Mouse (Mus musculus) megakaryocyte, adult 5-6 weeks (primary cell): ENCODE data around the gene Carnmt1. TPM values are rescaled to one million over a fixed set of nuclear protein-coding genes. Genes with fewer than 3 reads are reported as not detected.

Experiments
- ATAC-seq: 2 replicates; pipeline ENCODE4 v1.8.0; 2016; ENCODE audit warnings: mild to moderate bottlenecking, inconsistent platforms; ENCODE audit not compliant: poor library complexity, severe bottlenecking
- total RNA-seq, 2 experiments: library from RNA; stranded (forward) in 1 of 2; stranded (reverse) in 1 of 2; fragments of 153-499, 151-499 nt in 1 of 2; fragments of 221-1000, 200-1000 nt in 1 of 2; gene quantifications; 2 replicates each; pipeline versions ENCODE4 v1.2.3 to v1.2.4; 2015 to 2017

The Carnmt1 gene
- total RNA-seq, 2 experiments from 2014 or later = 11.6 to 18.3 TPM

DNA sequence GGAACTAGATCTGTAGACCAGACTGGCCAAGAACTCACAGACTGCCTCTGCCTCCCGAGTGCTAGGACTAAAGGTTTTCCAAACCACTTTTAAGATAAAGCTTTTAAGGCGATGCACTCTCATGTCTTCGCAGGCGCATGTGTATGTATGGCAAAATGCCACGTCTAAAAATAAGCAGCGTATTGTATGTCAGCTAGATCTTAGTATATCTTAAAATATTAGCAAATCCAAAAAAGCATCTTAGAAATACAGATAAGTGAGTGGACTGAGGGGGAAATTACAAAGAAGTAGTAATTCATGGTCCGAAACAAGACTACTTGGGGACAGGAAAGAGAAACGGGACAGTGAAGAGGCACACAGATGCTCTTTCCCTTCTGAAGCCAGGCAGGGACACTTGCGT lies 41.0 kb downstream of the Carnmt1 start:
- ATAC-seq = no peak

DNA sequence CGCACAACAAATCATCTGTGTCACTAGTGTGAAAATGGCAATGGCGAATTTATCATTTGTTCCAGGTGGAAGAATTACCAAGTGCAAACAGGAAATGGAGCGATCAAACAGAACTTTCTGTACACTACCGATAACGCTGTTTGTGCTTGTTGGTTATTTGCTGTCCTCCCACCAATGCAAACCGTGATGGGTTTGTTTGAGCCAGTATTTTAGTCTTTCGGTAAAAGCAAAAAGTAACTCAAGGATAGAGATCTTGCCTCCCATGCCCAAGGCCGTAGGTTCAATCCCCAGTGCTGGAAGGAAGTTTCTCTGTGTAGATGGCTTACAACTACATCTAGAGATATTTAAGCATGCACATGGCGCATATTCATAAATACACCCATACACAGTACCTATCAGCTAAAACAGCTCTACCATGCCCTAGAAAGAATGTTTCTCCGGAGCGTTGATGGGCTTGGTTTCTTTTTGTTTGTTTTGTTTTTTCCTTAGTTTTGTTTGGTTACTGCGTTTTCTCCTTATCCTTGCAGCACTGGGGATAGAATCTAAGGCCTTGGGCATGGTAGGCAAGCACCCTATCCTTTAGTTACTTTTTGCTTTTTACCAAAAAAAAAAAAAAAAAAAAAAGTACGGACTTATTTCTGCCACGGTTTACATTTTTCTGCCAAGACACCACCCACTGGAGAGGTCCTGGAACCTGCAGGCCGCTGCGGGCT lies 41.7 kb downstream of the Carnmt1 start:
- ATAC-seq = no peak

DNA sequence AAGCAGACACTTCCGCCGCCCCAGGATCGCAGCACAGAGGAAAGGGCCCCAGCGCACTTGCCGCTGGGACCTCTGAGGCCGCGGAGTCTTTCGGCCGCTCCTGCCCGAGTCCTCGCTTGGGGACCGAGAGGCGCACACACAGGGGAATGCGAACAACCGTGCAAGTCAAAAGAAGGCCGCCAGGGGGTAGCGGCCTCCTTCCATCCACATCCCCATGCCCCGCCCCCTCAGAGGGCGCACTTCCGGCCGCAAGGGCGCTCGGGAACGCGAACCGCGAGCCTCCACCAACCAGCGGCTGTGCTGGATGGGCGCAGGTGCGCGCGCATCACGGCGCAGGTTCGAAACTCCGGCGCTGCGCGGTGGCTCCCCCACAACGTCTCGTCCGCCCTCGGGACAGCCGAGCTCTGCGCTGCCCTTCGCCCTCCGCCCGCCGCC lies 42.3 kb downstream of the Carnmt1 start, which contains the start of gene D030056L22Rik:
D030056L22Rik (plus strand) TSS at position 328 of the 435 bp plus-strand sequence.
- ATAC-seq = peak; percentile 97

DNA sequence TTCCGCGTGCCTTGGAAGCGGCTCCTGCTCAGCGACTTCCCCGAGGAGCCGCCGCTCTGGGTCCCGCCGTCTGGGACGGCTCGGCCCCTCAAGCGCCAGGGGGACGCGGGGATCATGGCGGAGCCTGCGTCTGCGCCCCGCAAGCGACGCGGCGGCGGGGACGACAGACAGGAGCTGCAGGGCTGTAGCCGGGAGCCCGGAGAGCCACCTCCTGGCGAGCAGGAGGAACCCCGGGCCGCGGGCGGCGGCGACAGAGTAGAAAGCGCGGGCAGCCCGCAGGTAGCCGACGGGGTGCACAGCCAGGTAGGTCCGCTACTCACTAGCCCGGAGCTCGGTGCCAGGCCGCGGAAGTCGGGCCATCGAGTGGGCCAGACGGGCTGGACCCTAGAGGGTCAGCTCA lies 42.8 kb downstream of the Carnmt1 start:
- peak; percentile 34 for ATAC-seq

DNA sequence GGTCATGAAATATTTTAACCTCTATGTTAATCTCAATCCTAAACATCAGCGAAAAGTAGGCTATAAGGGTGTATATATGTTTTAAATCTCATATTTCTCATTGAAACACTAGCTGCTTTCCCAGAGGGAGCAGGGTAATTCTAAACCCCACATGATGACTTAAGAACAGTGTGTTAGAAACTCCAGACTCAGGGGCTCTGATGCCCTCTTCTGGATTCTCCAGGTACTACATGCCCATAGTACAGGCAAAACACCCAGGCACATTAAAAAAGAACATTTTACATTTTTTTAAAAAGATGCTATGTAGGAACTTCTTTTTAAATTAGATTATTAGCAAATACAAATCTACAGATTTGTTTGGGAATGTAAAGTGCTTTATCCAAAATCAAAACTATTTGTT lies 45.8 kb downstream of the Carnmt1 start:
- peak; percentile 34 for ATAC-seq

DNA sequence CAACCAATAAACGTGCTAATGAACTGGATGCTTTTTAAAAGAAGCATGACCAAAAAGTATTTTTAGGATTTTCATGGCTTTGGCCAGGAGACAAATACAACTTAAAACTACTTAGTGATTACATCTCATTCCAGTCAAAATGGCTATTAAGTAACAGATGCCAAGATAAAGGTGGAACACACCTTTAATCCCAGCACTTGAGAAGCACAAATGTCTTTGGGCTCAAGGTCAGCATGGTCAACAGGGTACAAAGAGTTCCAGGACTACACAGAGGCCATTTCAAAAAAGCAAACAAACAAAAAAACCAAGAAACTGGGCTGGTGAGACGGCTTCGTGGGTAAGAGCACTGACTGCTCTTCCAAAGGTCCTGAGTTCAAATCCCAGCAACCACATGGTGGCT lies 49.8 kb downstream of the Carnmt1 start:
- no peak for ATAC-seq

DNA sequence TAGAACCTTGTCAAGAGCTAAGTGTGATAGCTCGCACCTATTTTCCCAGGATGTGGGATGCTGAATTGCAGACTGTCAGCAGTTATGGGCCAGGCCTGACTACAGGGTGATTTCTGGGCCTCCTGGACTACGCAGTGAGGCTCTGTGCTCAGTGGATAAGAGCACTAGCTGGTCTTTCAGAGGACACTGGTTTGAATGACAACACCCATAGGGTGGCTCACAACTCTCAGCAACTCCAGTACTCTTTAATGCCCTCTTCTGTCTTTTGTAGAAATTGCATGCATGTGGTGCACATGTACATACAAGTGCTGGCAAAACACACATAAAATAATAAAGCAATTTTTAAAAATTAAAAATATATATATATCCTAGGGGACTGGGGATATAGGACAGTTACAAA lies 54.6 kb downstream of the Carnmt1 start:
- no peak for ATAC-seq

DNA sequence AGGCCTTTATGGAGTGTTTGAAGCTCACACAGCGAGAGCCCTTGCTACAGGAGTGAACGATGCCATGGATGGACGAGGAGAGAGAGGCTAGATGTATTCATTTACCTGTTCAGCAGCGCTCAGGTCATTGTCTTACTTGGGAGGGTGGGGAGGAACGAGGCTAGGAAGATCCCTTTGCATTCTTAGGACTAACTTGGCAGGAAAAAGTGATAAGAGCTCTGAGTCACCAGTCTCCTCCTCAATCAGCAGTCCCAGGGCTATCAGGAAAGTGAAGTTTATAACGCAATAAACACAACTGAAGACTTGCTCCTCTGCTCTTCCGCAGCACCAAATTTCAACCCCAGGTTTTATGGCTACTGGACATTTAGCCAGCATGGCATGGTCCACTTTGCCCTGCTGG lies 59.7 kb downstream of the Carnmt1 start:
- no peak for ATAC-seq

DNA sequence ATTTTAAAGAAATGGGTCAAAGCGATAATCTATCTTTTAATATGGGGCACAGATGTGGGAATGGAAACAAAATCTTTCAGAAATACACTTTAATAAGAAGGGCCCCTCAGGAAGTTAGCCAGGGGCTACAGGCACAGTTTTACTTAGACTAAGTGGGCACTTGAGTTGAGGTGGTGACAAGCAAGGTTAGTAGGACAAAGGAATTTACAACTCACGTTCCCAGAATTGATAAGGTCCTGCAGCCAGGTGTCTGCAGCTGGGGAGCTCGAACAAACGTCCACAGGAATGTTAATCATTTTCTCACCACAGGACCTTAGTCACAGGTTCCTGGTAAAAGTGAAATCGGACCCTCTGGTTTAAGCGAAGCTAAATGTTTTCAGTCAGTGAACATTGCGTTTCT lies 60.5 kb downstream of the Carnmt1 start:
- no peak for ATAC-seq

DNA sequence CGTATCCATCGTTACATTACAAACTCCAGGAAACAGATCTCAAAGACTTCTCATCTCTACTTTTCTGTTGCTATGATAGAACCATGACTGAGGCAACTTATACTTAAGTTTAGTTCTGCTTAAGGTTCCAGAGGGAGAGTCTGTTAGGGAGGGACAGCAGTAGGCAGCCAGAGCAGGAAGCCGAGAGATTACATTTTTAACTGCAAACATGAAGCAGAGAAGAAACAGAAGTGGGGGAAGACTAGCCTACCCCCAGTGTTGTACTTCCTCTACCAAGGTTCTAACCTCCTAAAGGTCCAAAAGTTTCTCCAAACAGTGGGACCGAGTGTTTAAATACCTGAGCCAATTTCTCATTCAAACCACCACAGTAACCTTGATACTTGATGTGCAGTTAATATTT lies 65.3 kb downstream of the Carnmt1 start:
- ATAC-seq = no peak

DNA sequence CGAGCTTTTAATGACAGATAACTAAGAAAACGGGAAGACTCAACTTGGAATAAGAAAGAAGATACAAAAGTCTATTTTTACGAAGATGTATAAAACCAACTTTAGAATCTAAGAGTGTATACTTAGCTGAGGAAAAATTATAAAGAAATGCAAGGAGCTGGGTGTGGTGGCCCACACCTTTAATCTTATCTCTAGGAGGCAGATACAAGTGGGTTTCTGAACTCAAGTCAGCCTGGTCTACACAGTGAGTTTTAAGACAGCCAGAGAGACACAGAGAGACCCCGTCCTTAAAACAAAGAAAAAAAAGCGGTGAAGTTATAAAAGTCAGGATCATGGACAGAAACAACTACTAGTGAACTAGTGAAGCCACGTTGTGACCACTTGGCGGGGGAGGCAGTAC lies 68.6 kb downstream of the Carnmt1 start:
- no peak for ATAC-seq

DNA sequence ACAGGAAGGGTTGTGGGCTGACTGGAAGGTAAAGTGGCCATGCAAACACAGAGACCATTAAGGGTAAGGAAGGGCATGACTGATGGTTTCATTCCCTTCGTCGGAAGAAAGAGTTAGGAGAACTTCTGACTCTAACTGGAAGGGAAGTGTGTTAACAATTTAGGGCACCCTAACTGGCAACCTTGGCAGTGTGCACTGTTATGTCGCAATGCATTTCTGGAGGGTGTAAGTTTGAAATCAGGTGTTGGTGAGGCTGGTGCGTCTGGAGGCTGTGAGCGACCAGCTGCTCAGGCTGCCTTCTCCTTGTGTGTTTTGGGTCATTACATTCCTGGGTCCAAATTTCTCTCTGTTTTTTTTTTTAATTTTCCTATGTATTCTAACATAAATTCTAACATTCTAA lies 73.4 kb downstream of the Carnmt1 start:
- no peak for ATAC-seq

DNA sequence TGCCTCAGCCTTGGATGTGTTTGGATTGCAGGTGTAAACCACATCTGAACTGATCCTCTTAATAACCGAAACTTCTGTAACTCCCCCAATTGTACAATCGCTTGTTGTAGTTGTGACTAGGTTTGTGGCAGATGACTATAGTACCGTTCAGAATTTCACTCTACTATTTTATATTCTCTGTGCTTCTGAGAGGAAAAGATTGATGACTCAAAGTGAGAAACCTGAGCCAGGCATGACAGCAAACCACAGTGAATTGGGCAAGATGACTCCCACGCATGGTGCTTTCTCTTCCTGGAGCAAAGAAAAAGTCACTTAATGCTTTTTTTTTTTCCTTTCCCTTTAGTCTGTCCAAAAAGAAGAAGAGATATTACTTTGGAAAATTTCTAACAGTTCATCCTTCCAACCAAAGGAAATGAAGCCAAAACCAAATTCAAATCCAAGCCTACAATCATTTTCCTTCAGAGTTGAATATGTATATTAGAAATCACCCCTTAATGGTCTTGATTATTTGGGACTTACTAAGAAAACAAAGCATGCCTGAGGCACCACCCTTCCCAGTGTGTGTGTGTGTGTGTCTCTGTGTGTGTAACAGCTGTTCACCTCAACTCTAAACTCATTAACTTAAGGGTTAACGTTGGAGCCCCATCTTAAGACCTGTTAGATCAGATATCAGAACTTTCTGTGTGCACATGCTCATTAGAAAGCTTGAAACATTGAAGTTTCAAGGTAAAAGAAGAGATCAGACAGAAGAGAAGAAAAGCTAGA lies 76.2 kb downstream of the Carnmt1 start:
- no peak for ATAC-seq

DNA sequence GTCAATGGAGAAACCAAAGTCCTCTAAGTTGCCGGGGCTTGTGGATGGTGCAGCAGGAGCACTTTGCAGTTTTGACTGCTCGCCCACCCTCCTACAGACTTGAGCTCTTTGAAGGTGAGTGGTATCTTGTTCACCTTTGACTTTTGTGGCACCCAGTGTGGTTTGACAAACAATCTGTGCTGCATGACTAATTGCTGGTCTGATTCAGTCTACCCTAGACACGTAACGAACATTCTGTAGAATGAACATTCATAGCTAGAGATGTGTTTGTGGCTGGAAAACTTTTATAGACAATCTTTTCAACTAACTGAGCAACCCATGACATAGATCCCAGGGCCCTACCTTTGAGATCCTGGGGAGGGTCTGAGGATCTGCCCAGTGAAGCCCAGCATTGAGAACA lies 76.8 kb downstream of the Carnmt1 start:
- ATAC-seq = no peak

DNA sequence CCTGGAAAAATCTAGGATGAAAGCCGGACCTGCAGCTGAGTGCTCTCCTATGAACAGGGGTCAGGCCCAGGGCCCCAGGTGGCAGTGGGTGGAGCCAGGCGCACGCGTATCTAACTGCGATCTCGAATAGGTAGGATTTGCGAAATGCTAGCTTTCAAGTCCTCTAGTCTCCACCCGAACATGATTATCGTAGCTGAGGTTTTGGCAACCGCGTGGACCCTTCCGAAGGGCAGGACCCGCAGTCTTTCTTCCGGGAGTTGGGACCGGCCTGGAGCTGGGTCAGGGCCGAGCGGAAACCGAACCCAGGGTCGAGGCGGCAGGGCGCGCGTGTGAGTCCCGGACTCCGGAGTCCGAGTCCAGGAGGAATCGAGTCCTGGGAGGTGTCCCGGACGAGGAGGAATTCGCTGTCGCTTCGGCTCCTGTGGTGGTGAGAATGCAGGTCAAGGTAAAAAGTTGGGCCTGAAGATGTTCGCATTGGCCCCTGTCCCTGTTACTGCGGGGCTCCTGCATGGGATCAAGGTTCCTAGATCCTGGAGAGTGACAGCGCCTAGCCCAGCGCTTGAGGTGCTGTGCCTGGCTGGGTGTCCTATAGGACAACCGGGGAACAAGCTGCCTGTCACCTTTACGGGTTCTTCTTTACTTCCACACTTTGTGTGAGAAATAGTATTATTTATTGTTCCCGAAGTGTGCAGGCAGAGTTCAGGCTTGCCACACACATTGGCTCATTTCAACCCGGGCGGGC lies 79.2 kb downstream of the Carnmt1 start, which contains the start of gene Trpm6:
Trpm6 (plus strand) TSS at position 386 of the 742 bp plus-strand sequence.
- ATAC-seq = no peak

Other genes starting within 250 kb of the Carnmt1 start
- 384 and 411 TPM in 2 replicates for gene Ostf1, start 38.9 kb upstream of the Carnmt1 start, total RNA-seq (2015)
- gene Ostf1, start 38.9 kb upstream of the Carnmt1 start, total RNA-seq (2017) = 378 and 396 TPM in 2 replicates
- gene Nmrk1, start 38.8 kb upstream of the Carnmt1 start, total RNA-seq (2015) = 6.1 and 13.0 TPM in 2 replicates
- gene Nmrk1, start 38.8 kb upstream of the Carnmt1 start, total RNA-seq (2017) = 3.7 and 4.6 TPM in 2 replicates
- gene D030056L22Rik, start 42.4 kb downstream of the Carnmt1 start, total RNA-seq (2015) = 23.9 and 27.7 TPM in 2 replicates
- gene D030056L22Rik, start 42.4 kb downstream of the Carnmt1 start, total RNA-seq (2017) = 10.4 and 11.4 TPM in 2 replicates
- gene Trpm6, start 79.2 kb downstream of the Carnmt1 start, total RNA-seq (2015) = 0.07 TPM in 1 of 2 replicates, not detected in the other
- gene Trpm6, start 79.2 kb downstream of the Carnmt1 start, total RNA-seq (2017) = 0.57 TPM in 1 of 2 replicates, not detected in the other